Mouse (Mus musculus) erythroblast, embryonic 14.5 days (primary cell): ENCODE data around the gene Hexim2.

Experiments used
- GATA1 ChIP-seq: IDR thresholded peaks from 2 replicates; pipeline ENCODE4 v1.6.1; 2012; ENCODE audit warnings: low read length, inconsistent platforms, mixed read lengths
- TAL1 ChIP-seq: IDR thresholded peaks from 3 replicates; pipeline ENCODE4 v1.6.1; 2012; ENCODE audit warnings: low read length, inconsistent platforms, mixed read lengths

DNA sequence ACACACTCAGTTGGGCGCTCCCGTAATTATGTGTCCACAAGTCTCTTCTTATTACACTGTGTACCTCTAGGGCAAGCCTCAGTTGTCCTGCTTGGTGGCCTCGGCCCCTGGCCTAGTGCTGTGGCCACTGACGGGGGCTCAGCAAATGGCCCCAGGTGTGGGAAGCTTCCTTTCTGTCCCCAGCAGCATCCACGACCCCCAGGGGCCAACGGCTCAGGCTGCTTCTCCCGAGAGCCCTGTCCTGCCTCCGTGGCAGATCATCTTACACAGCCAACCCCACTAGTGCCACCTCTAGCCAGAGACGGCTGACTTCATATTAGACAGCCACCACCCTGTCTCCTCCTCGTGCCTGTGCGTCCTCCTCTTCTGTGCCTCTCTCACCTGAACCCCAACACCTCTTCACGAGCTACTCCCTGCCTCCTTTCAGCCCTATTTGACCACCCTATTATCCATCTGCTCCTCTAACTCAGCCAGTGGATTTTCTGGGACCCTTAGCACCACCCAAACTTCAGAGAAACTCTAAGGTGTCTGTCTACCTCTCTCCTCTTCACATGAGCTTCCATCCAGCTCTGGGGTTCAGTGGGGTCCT lies 32.8 kb upstream of the Hexim2 start:
- no peak for TF ChIP-seq TAL1
- no peak for TF ChIP-seq GATA1
